Mouse (Mus musculus) stomach, embryonic 16.5 days (tissue): Measurements from ENCODE around the gene Zc3hav1l. TPM values are rescaled to one million over a fixed set of nuclear protein-coding genes. Genes with fewer than 3 reads are reported as not detected.

ENCODE experiments used
- ATAC-seq: fragments of 200-750 bp; cut with Nextera tagmentation; 2 replicates; pipeline ENCODE4 v1.8.0; 2017; ENCODE audit warnings: moderate number of reproducible peaks, moderate TSS enrichment; ENCODE audit not compliant: insufficient read depth, low FRiP score
- H3K27ac ChIP-seq: fragments of 300-500 bp; sonication (generic); 2 replicates; pipeline ENCODE4 v1.5.1; 2014; ENCODE audit warnings: low read length
- H3K27me3 ChIP-seq: fragments of 300-500 bp; sonication (generic); 2 replicates; pipeline ENCODE4 v1.6.1; 2014; ENCODE audit warnings: low read length, control low read depth, mixed read lengths; ENCODE audit not compliant: control insufficient read depth, insufficient read depth
- H3K36me3 ChIP-seq: fragments of 300-500 bp; sonication (generic); 2 replicates; pipeline ENCODE4 v1.6.1; 2014; ENCODE audit warnings: low read length; ENCODE audit not compliant: control insufficient read depth, insufficient read depth
- H3K4me1 ChIP-seq: fragments of 300-500 bp; sonication (generic); 2 replicates; pipeline ENCODE4 v1.6.1; 2014; ENCODE audit warnings: low read length, control low read depth, mixed read lengths; ENCODE audit not compliant: control insufficient read depth, insufficient read depth
- H3K4me2 ChIP-seq: fragments of 300-500 bp; sonication (generic); 2 replicates; pipeline ENCODE4 v1.6.1; 2014; ENCODE audit warnings: low read depth, low read length, mixed read lengths
- H3K4me3 ChIP-seq: fragments of 300-500 bp; sonication (generic); replicated peaks from 2 replicates; pipeline ENCODE4 v1.5.1; 2014; ENCODE audit warnings: mild to moderate bottlenecking, low read length
- H3K9ac ChIP-seq: fragments of 300-500 bp; sonication (generic); 2 replicates; pipeline ENCODE4 v1.6.1; 2014; ENCODE audit warnings: low read length
- H3K9me3 ChIP-seq: fragments of 300-500 bp; sonication (generic); replicated peaks from 2 replicates; pipeline ENCODE4 v1.6.1; 2016; ENCODE audit warnings: low read length, control low read depth; ENCODE audit not compliant: control insufficient read depth
- WGBS: fragments of 180-500 bp; shearing (Covaris S2); extraction: QIAGEN DNeasy Blood & Tissue Kit; methylation state at CpG from one replicate; pipeline ENCODE4 v1.1.7; 2014; 5-methylcytosine and 5-hydroxymethylcytosine counted together
- polyA plus RNA-seq: library from polyadenylated mRNA; unstranded; fragments of >200 nt; fragmentation: Nextera tagmentation; extraction: Ambion mirVana; gene quantifications from 2 replicates; pipeline ENCODE4 v1.2.1, GENCODE M21; 2015

Zc3hav1l gene
- polyA plus RNA-seq, 1 experiment from 2014 or later: 6.9 TPM

- H3K36me3 ChIP-seq: no peaks in the 10 kb centered on the region
- no peak overlapping the region for H3K4me3 ChIP-seq
- H3K9ac ChIP-seq: no peak overlapping the region
- H3K4me1 ChIP-seq: peaks cover 15% of the 10 kb centered on the region
- WGBS: 78% methylated on average over 4 of the region's 4 CpGs
- no peaks in the 10 kb centered on the region for H3K9me3 ChIP-seq
- no peaks in the 10 kb centered on the region for H3K27me3 ChIP-seq
- no peak for ATAC-seq
- H3K4me2 ChIP-seq: no peak overlapping the region
- no peak overlapping the region for H3K27ac ChIP-seq
Observed at GRCm38 (mm10) chr6:38256793-38257192, 42.3 kb downstream of the Zc3hav1l start.

DNA sequence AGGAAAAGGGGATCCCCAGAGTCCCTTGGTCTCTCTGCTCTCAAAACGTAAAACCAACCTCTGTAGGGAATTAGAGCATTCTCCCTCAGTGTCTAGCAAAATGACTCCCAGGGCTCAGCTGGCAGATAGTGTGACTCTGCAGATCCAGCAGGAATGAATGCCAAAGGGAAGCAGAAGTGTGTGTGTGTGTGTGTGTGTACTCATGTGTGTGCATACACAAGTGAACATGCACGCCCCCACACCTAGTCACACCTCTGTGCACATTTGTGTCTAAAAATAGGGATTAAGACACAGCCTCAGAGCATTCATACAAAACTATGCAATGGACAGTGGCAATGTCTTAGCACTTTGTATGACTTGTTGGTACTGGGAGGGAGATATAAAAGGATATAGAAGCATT lies 43.3 kb downstream of the Zc3hav1l start:
- no peak overlapping the region for H3K27ac ChIP-seq
- H3K9me3 ChIP-seq: no peaks in the 10 kb centered on the region
- no peak overlapping the region for H3K9ac ChIP-seq
- 75% methylated on average over 2 of the region's 2 CpGs for WGBS
- H3K36me3 ChIP-seq: no peaks in the 10 kb centered on the region
- H3K27me3 ChIP-seq: no peaks in the 10 kb centered on the region
- H3K4me1 ChIP-seq: peaks cover 15% of the 10 kb centered on the region
- no peak overlapping the region for H3K4me2 ChIP-seq
- no peak overlapping the region for H3K4me3 ChIP-seq
- no peak for ATAC-seq

GRCm38 (mm10) chr6:38253736-38254641 lies 45.1 kb downstream of the Zc3hav1l start, which contains the start of gene D630045J12Rik:
Gene D630045J12Rik, minus strand, starts transcription at chr6:38254009.
- Histone ChIP-seq H3K4me3 (peak within 1 kb of the TSS; percentile 74), H3K4me1 (peaks cover 15% of the 10 kb centered on the region), H3K36me3 (no peaks in the 10 kb centered on the region), H3K27ac (peak within 1 kb of the TSS; percentile 63), H3K4me2 (peak within 1 kb of the TSS; percentile 87), H3K27me3 (no peaks in the 10 kb centered on the region), H3K9ac (peak within 1 kb of the TSS; percentile 90), H3K9me3 (no peaks in the 10 kb centered on the region)
- WGBS: under 1% methylated on average over 95 of the region's 118 CpGs
- peak; percentile 97 for ATAC-seq

GRCm38 (mm10) chr6:38252766-38253735 lies 46.0 kb downstream of the Zc3hav1l start:
- WGBS: 8% methylated on average over 19 of the region's 19 CpGs
- H3K27ac ChIP-seq: peak overlapping the region; percentile 47
- no peak for ATAC-seq

DNA sequence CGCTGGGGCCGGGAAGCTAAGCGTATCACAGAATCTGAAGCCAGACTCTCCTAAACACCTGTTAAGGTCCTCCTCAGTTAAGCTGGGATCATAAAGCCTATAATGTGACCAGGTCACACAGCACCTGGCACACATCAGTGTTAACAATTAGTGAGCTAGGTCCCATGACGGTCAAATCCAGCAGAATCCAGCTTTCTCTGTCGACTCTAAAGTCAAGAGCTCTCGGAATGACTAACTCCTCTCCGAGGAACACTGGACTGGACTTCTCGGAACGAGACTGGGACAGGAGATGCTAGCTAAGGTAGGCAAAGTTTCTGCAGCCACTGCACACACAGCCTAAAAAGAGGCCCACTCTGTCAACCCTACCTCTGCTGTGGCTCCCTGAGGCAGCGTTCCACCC lies 46.9 kb downstream of the Zc3hav1l start:
- Histone ChIP-seq H3K36me3 (no peaks in the 10 kb centered on the region), H3K9ac (0 out of 2 replicates have a peak overlapping the region, but pooled peaks have one; percentile 19), H3K9me3 (no peaks in the 10 kb centered on the region), H3K27me3 (no peaks in the 10 kb centered on the region), H3K27ac (no peak overlapping the region), H3K4me1 (peaks cover 15% of the 10 kb centered on the region), H3K4me2 (peak overlapping the region; percentile 87; the same call in 1 of the 2 replicates), H3K4me3 (0 out of 2 replicates have a peak overlapping the region, but pooled peaks have one; percentile 74)
- WGBS: 64% methylated on average over 10 of the region's 10 CpGs
- ATAC-seq: no peak

More at GRCm38 (mm10) chr6:38252766-38253735, 46.0 kb downstream of the Zc3hav1l start:
- no peaks in the 10 kb centered on the region for H3K36me3 ChIP-seq
- peak overlapping the region; percentile 90 for H3K9ac ChIP-seq
- peak overlapping the region; percentile 74 for H3K4me3 ChIP-seq
- H3K27me3 ChIP-seq: no peaks in the 10 kb centered on the region
- H3K4me2 ChIP-seq: peak overlapping the region; percentile 87
- no peaks in the 10 kb centered on the region for H3K9me3 ChIP-seq
- H3K4me1 ChIP-seq: peaks cover 15% of the 10 kb centered on the region

DNA sequence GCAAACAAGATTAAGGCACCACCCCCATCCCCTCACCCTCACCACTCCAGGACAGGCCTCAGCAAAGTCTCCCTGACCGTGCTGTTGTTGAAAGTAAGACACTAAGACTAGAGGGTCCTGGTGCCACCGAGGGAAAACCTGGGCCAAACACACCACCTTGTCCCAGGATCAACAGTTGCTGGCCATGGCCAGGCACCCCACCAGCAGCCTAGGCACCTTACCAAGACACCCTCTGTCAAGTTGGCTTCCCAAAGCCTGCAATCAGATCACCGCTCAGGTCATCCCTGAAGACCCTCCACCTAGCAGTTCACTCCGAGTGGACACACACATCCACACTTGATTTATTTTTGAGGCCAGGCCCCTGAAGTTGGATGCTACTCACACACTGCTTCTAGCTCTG lies 47.6 kb downstream of the Zc3hav1l start:
- no peak overlapping the region for H3K27ac ChIP-seq
- H3K27me3 ChIP-seq: no peaks in the 10 kb centered on the region
- WGBS: 52% methylated on average over 4 of the region's 4 CpGs
- H3K9ac ChIP-seq: no peak overlapping the region
- no peaks in the 10 kb centered on the region for H3K36me3 ChIP-seq
- no peak for ATAC-seq
- no peak overlapping the region for H3K4me3 ChIP-seq
- H3K4me1 ChIP-seq: peaks cover 15% of the 10 kb centered on the region
- H3K9me3 ChIP-seq: no peaks in the 10 kb centered on the region
- no peak overlapping the region for H3K4me2 ChIP-seq

DNA sequence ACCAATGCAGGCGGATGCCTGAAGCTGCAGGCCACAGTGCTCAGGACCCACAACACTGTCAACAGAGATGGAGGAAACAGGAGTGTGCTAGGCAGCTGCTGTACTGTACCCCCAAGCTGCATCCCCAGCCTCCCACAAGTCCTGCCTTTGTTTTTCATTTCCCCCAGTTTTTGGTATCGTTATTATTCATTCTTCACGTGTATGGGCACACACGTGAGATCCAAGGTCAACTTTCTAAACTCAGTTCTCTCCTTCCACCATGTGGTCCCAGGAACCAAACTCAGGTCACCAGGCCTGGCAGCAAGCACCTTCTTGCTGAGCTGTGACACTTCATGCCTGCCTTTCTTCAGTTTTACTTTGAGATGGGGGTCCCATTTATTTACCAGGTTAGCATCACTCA lies 51.7 kb downstream of the Zc3hav1l start:
- Histone ChIP-seq H3K9me3 (no peaks in the 10 kb centered on the region), H3K4me2 (no peak overlapping the region), H3K4me3 (no peak overlapping the region), H3K4me1 (peaks cover 10% of the 10 kb centered on the region), H3K27me3 (no peaks in the 10 kb centered on the region), H3K9ac (no peak overlapping the region), H3K36me3 (no peaks in the 10 kb centered on the region), H3K27ac (no peak overlapping the region)
- WGBS: 83% methylated on average over 4 of the region's 4 CpGs
- no peak for ATAC-seq

DNA sequence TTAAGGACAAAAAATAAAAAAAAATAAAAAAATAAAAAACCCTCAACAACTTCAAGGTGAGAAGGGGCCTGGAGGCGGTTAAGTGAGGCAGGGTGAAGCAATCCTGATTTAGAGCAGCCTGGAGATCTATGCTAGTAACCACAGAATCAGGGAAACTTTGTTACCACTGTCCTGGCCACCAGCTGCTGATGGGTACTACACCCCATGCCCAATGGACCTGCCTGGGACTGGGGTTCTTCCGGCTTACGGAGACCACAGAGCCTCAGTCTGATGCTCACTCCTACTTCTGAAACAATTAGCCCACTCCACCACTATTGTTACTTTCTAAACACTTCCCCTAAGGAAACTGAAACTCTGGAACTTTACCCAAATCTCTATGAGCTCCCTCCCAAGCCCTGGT lies 54.3 kb downstream of the Zc3hav1l start:
- no peak overlapping the region for H3K9ac ChIP-seq
- no peak overlapping the region for H3K4me2 ChIP-seq
- no peak overlapping the region for H3K4me3 ChIP-seq
- H3K9me3 ChIP-seq: no peaks in the 10 kb centered on the region
- H3K27ac ChIP-seq: no peak overlapping the region
- peaks cover 8% of the 10 kb centered on the region; the same call in 1 of the 2 replicates for H3K4me1 ChIP-seq
- H3K27me3 ChIP-seq: no peaks in the 10 kb centered on the region
- WGBS: 75% methylated on average over 3 of the region's 3 CpGs
- no peak for ATAC-seq
- H3K36me3 ChIP-seq: no peaks in the 10 kb centered on the region
